Mouse (Mus musculus) layer of hippocampus, adult 8-10 months (tissue): ENCODE measurements around the gene Stard13. TPM values are rescaled to one million over a fixed set of nuclear protein-coding genes. Genes with fewer than 3 reads are reported as not detected.
A peak's percentile ranks its signal among the peaks of the same experiment; 100 is the strongest.

Source experiments
- DNase-seq, 2 experiments: peaks; one replicate each; pipeline ENCODE4 v3.0.0; 2022; ENCODE audit warnings: low spot score in 2 of 2
- total RNA-seq, 4 experiments: library from RNA; stranded (reverse); gene quantifications; 2 replicates each; pipeline ENCODE4 v1.2.4; 2022

The Stard13 gene
- total RNA-seq, 4 experiments from 2014 or later = 24.2 to 30.2 (median 24.4) TPM

- no peak for DNase-seq
Observed at GRCm38 (mm10) chr5:151060476-151060875, 173.2 kb downstream of the Stard13 start.

- peak in 1 of 2 experiments; percentile 47 for DNase-seq
Observed at GRCm38 (mm10) chr5:151059772-151060171, 173.9 kb downstream of the Stard13 start.

- DNase-seq = no peak
Observed at GRCm38 (mm10) chr5:151059352-151059751, 174.3 kb downstream of the Stard13 start.

- no peak for DNase-seq
Observed at GRCm38 (mm10) chr5:151057716-151058115, 175.9 kb downstream of the Stard13 start.

GRCm38 (mm10) chr5:151056920-151057294 is 176.7 kb downstream of the Stard13 start:
- DNase-seq = no peak

- DNase-seq = no peak
Observed at GRCm38 (mm10) chr5:151056255-151056919, 177.2 kb downstream of the Stard13 start.

GRCm38 (mm10) chr5:151055426-151056090 is 178.1 kb downstream of the Stard13 start:
- DNase-seq = no peak

GRCm38 (mm10) chr5:151054743-151055114 is 178.9 kb downstream of the Stard13 start:
- DNase-seq = no peak

GRCm38 (mm10) chr5:151054100-151054742 is 179.4 kb downstream of the Stard13 start:
- DNase-seq = no peak

- no peak for DNase-seq
Observed at GRCm38 (mm10) chr5:151053190-151053589, 180.4 kb downstream of the Stard13 start.

- no peak for DNase-seq
Observed at GRCm38 (mm10) chr5:151052331-151052730, 181.3 kb downstream of the Stard13 start.

GRCm38 (mm10) chr5:151047488-151047887 is 186.1 kb downstream of the Stard13 start:
- DNase-seq = no peak

- DNase-seq = no peak
Observed at GRCm38 (mm10) chr5:151046917-151047316, 186.7 kb downstream of the Stard13 start.

GRCm38 (mm10) chr5:151046131-151046530 is 187.5 kb downstream of the Stard13 start:
- DNase-seq = no peak

GRCm38 (mm10) chr5:151042911-151043310 is 190.7 kb downstream of the Stard13 start:
- DNase-seq = no peak

GRCm38 (mm10) chr5:151037871-151038270 is 195.8 kb downstream of the Stard13 start:
- DNase-seq = no peak

- DNase-seq = no peak
Observed at GRCm38 (mm10) chr5:151034715-151035512, 198.7 kb downstream of the Stard13 start.

- no peak for DNase-seq
Observed at GRCm38 (mm10) chr5:151028906-151029305, 204.7 kb downstream of the Stard13 start.

GRCm38 (mm10) chr5:151027171-151027570 is 206.5 kb downstream of the Stard13 start:
- peak; percentile 41 to 59 for DNase-seq

GRCm38 (mm10) chr5:151026069-151026468 is 207.6 kb downstream of the Stard13 start:
- no peak for DNase-seq

GRCm38 (mm10) chr5:151024483-151024882 is 209.2 kb downstream of the Stard13 start:
- no peak for DNase-seq

- peak in 1 of 2 experiments; percentile 43 for DNase-seq
Observed at GRCm38 (mm10) chr5:151023461-151023860, 210.2 kb downstream of the Stard13 start.
